Mouse (Mus musculus): ENCODE results near the gene 4932438H23Rik. TPM values are rescaled to one million over a fixed set of nuclear protein-coding genes. Genes with fewer than 3 reads are reported as not detected.

The 4932438H23Rik gene
- total RNA-seq, 2 experiments from 2014 or later, result 0.69 to 0.89 TPM

DNA sequence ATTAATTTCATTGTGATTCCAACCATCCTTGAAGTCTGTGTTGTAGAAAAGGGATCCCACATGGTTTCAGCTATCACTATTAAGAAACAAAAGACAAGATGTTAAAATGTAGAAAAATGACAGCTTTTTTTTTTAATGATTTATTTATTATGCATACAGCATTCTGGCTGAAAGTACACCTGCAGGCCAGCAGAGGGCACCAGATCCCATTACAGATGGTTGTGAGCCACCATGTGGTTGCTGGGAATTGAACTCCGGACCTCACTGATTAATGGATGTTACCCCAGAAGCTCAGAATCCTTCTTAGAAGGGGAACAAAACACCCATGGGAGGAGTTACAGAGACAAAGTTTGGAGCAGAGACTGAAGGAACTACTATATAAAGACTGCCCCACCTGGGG is 71.5 kb downstream of the 4932438H23Rik start:
- intact Hi-C loops (cut with DNase I), result no loop called here
- no peak for DNase-seq (ENCODE audit: low spot score in 2 of 2)

DNA sequence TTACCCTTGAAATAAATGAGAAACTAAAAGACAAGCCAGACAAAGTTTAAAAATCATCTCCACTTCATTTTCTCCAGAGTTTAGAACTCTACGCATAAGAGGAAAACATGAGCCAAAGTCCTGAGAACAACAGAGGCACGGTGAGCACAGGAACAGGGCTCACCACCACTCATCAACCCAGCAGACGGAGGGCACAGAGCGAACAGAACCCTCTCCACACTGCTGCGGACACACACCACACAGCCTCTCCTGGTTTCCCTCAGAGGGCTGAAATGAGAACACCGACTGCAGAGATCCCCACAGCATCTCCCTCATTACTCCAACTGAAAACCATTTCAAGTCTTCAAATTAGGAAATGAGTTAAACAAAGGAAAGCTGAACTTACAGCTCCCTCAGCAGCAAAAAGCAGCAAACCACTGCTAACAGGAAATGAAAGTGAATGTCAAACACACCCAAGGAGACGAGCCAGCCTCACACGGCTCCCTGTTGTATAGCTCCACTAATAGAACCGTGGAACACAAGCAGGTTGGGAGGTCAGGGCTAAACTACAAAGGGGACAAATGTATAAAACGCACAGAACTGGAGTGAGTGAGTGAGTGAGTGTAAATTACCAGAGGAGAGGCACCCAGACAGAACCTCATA is 74.0 kb downstream of the 4932438H23Rik start:
- intact Hi-C loops (cut with DNase I), result no loop called here
- no peak for DNase-seq (ENCODE audit: low spot score in 2 of 2)

GRCm38 (mm10) chr16:91019476-91019875 is 75.4 kb downstream of the 4932438H23Rik start:
- no peak for DNase-seq (ENCODE audit: low spot score in 2 of 2)
- intact Hi-C loops (cut with DNase I), result no loop called here

GRCm38 (mm10) chr16:91015761-91016160 is 79.2 kb downstream of the 4932438H23Rik start:
- DNase-seq (ENCODE audit: low spot score in 2 of 2), result no peak
- intact Hi-C loops (cut with DNase I), result no loop called here

DNA sequence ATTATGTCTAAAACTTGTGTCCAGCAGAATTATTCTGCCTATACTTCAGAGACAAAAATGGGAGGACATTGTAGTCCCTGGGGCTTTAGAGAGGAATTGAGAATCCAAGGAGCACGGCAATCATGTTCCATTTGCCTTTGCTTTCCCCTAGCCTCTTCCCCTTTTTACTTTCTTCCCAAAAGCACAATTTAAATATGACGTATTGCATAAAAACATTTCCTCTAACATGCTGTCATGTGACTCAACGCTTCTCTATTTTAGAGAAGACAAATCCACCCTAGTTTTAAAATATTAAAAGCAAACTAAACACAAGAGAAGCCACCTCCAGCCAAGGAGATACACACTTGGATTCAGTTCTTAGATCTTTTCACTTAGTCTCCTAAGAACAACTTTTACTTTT is 83.1 kb downstream of the 4932438H23Rik start:
- intact Hi-C loops (cut with DNase I), result loop anchor here (1.0 kb wide), 2 partner anchors 32 to 78 kb away; partner anchors contain the start of gene Paxbp1
- DNase-seq (ENCODE audit: low spot score in 2 of 2), result no peak

DNA sequence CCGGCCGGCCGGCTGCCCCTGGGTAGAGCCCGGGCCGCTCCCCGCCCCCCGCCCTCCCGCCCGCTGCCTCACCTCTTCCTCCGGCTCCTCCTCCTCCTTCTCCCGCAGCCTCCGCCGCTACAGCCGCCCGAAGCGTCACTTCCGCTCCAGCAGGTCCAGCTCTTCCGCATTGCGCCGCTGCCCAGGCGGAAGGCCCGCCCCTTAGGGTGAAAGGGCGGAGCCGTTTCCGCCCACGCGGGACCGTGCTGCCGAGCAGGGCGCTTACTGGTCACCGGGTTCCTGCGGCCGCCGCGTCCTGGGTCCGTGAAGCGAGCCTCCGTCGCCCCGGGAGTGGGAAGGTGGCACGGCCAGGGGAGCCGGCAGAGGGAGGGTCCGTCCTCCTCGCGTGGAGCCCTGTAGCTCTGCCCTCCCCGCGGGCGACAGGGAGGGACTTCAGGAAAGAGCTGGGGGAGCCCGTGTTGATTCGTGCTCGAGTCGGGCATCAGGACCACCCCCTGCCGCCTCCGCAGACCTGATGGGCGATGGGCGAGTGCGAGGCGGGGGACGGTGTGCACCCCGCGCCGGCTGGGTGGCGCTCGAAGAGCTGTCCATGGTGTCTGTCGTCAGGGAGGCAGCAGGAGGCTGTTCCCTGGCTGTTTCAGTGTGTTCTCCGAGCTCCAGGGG is 83.8 kb downstream of the 4932438H23Rik start, which contains the start of gene Synj1:
TSS of gene Synj1 (minus strand) at position 288 of the 663 bp plus-strand sequence.
- peak; percentile 95 to 96 for DNase-seq (ENCODE audit: low spot score in 2 of 2)
- intact Hi-C loops (cut with DNase I), result loop anchor here (1.0 kb wide), 2 partner anchors 33 to 77 kb away; partner anchors contain the start of gene Paxbp1

DNA sequence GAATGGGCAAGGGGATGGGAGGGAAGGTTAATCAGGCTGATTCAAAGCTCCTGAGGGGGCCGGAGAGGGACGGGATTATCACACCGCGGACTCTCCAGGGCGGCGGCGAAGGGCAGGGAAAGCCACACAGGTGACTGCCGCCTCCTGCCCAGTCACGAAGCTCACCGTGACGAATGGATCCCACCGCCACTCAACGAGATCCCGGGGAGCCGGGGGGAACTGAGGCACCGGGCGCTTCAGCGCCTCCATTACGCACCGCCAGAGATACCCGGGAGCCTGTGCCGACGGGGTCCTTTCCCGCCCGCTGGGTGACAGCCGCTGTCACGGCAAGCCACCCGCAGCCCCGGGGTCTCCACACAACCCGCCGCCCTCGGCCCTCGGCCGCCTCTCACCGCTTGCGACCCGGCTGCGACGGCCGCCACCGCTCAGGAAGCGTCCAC is 84.3 kb downstream of the 4932438H23Rik start:
- DNase-seq (ENCODE audit: low spot score in 2 of 2), result peak in 1 of 2 experiments; percentile 38
- intact Hi-C loops (cut with DNase I), result loop anchor here (1.0 kb wide), 2 partner anchors 34 to 76 kb away; partner anchors contain the start of gene Paxbp1

DNA sequence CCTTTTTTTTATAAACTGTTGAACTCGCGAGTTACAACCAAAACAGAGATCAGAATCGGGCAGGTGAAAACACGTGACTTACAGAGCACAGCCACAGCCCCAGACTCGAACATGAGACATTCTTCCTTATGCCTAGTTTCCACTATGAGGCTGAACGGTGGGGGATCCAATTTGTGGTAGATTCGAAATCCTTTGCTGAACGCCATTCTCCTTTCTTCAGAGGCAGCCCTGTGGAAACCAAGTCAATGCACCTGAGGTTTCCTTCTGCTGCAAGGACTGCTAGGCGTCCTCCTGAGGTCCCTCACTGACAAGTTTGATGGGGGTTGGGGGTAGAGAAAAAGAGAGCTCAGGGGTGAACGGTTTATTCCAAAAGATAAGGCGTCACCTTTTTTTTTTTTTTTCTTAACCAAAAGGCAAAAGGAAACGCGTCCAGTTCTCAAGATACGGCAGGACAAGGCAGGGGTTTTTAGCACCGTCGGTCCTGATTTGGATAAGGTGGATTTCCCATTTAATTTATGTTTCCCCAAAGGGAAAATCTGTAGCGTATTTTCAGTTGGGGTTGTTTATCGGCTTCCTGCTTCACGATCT is 84.9 kb downstream of the 4932438H23Rik start:
- peak in 1 of 2 experiments; percentile 38 for DNase-seq (ENCODE audit: low spot score in 2 of 2)
- intact Hi-C loops (cut with DNase I), result no loop called here

- no peak for DNase-seq (ENCODE audit: low spot score in 2 of 2)
- intact Hi-C loops (cut with DNase I), result no loop called here
These were observed 89.9 kb downstream of the 4932438H23Rik start for GRCm38 (mm10) chr16:91004915-91005538.

Other genes with a start within 250 kb of the 4932438H23Rik start
- gene Cfap298, start 160.0 kb downstream of the 4932438H23Rik start, total RNA-seq (2021), result 10 to 100 TPM; 40.0 to 42.4 TPM
- 100 to 1,000 TPM; 329 to 335 TPM for gene Synj1, start 83.8 kb downstream of the 4932438H23Rik start, total RNA-seq (2021)
- 10 to 100 TPM; 45.1 to 57.4 TPM for gene Paxbp1, start 50.6 kb downstream of the 4932438H23Rik start, total RNA-seq (2021)
- 10 to 100 TPM; 26.4 to 27.0 TPM for gene Olig2, start 130.3 kb upstream of the 4932438H23Rik start, total RNA-seq (2021)
- 100 to 1,000 TPM; 108 to 112 TPM for gene Olig1, start 174.7 kb upstream of the 4932438H23Rik start, total RNA-seq (2021)

Data from left cerebral cortex, postnatal 25 days (tissue).